Mouse (Mus musculus) kidney, embryonic 15.5 days (tissue): ENCODE measurements at regions not wholly inside any gene's neighbourhood (a gene's known extent, or its start where the extent isn't known, plus 50 kb on each side); places are given as distances from the start of the nearest gene placed in this dataset.

Source experiments
- ATAC-seq: fragments of 200-750 bp; cut with Nextera tagmentation; replicated peaks from 2 replicates; pipeline ENCODE4 v1.8.0; 2017; ENCODE audit warnings: moderate TSS enrichment; ENCODE audit not compliant: low FRiP score
- H3K27ac ChIP-seq: fragments of 300-500 bp; sonication (generic); 2 replicates; pipeline ENCODE4 v1.5.1; 2015; ENCODE audit warnings: mild to moderate bottlenecking, inconsistent platforms
- H3K27me3 ChIP-seq: fragments of 300-500 bp; sonication (generic); 2 replicates; pipeline ENCODE4 v1.6.1; 2015; ENCODE audit warnings: inconsistent platforms
- H3K36me3 ChIP-seq: fragments of 300-500 bp; sonication (generic); 2 replicates; pipeline ENCODE4 v1.6.1; 2015; ENCODE audit warnings: inconsistent platforms
- H3K4me1 ChIP-seq: fragments of 300-500 bp; sonication (generic); 2 replicates; pipeline ENCODE4 v1.6.1; 2015; ENCODE audit warnings: inconsistent platforms
- H3K4me2 ChIP-seq: fragments of 300-500 bp; sonication (generic); 2 replicates; pipeline ENCODE4 v1.6.1; 2015; ENCODE audit warnings: moderate library complexity, mild to moderate bottlenecking, inconsistent platforms
- H3K4me3 ChIP-seq: fragments of 300-500 bp; sonication (generic); replicated peaks from 2 replicates; pipeline ENCODE4 v1.5.1; 2015; ENCODE audit warnings: mild to moderate bottlenecking, inconsistent platforms
- H3K9ac ChIP-seq: fragments of 300-500 bp; sonication (generic); 2 replicates; pipeline ENCODE4 v1.6.1; 2015; ENCODE audit warnings: mild to moderate bottlenecking, inconsistent platforms
- H3K9me3 ChIP-seq: fragments of 300-500 bp; sonication (generic); replicated peaks from 2 replicates; pipeline ENCODE4 v1.6.1; 2016; ENCODE audit warnings: inconsistent platforms
- WGBS: fragments of 180-500 bp; shearing (Covaris S2); methylation state at CpG from one replicate; pipeline ENCODE4 v1.1.7; 2015; ENCODE audit warnings: mixed read lengths; 5-methylcytosine and 5-hydroxymethylcytosine counted together

DNA sequence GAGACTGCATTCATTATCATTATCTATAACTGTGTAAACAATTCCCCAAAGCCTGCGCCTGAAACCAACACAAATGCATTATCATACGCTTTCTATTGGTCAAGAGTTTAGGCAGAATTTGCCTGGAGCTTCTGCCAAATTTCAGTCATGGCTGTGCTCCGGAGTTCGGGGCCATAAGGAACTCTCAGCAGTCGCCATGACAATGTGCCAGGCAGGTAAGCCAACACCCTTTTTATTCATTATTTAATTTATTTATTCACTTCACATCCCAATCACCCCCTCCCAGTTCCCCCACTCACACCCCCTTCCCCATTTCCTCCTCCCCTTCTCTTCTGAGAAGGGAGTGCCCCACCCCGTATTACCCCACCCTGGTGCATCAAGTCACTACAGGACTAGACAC is 188.8 kb upstream of the Kif2a start:
- Histone ChIP-seq H3K36me3 (no peaks in the 10 kb centered on the region), H3K9ac (no peak overlapping the region), H3K4me2 (no peak overlapping the region), H3K27me3 (no peaks in the 10 kb centered on the region), H3K9me3 (no peaks in the 10 kb centered on the region), H3K4me3 (no peak overlapping the region), H3K27ac (no peak overlapping the region), H3K4me1 (no peaks in the 10 kb centered on the region)
- 87% methylated on average over 6 of the region's 6 CpGs for WGBS
- ATAC-seq: no peak

DNA sequence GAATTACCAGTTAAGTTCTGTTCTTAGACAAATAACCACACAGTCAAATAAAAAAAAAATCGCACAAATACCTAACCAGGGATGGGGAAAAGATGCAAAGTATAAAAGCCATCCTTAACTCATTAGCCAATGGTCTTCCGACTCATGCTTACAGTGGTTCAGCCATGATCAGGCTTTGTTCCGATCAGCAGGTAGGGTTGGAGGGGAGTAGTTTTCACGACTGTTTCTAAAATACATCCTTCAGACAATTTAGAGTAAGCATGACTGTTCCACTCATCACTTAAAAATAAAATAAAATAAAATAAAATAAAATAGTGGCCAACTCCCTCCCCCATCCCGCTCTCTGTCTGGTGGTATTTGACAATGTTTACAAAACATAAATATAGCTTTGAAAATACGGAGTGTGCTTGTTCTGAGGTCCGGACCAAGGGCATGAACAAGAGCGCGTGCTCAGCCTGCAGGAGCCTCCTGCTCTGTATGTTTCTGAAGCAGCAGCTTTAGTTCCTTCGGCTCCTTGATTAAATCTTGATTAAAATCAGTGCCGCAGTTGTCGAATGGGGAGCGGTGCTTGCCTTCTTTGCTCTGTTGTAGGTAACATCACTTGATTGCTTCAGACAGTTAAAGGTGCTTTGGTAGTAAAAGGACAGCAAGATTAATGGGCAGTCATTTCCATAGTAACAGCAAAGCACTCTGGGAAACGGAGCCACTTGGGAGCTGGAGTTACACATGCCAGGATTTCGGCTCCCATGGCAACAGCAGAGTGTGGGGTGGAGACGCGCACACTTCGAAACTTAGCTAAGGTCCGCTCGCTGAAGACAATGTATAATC is 185.6 kb upstream of the Kif2a start:
- Histone ChIP-seq H3K9ac (no peak overlapping the region), H3K4me2 (peak overlapping the region; percentile 49), H3K9me3 (no peaks in the 10 kb centered on the region), H3K27ac (no peak overlapping the region), H3K36me3 (no peaks in the 10 kb centered on the region), H3K4me3 (peak overlapping the region; percentile 18), H3K27me3 (no peaks in the 10 kb centered on the region), H3K4me1 (no peaks in the 10 kb centered on the region)
- ATAC-seq: peak; percentile 98
- 36% methylated on average over 20 of the region's 20 CpGs for WGBS

DNA sequence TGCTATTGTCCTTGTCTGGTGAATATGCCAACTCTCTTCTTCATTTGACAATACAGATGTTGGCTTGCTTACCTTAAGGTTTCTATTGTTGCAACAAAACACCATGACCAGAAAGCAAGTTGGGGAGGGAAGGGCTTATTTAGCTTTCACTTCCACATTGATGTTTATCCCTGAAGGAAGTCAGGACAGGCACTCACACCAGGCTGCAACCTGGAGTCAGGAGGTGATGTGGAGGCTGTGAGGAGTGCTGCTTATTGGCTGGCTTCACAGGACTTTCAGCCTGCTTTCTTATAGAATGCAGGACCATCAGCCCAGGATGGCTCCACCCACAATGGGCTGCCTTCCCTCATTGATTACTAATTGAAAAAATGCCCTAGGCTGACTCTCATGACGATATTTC is 177.9 kb upstream of the Kif2a start:
- H3K36me3 ChIP-seq: no peaks in the 10 kb centered on the region
- no peak overlapping the region for H3K27ac ChIP-seq
- H3K4me1 ChIP-seq: no peaks in the 10 kb centered on the region
- no peaks in the 10 kb centered on the region for H3K27me3 ChIP-seq
- ATAC-seq: no peak
- no peak overlapping the region for H3K9ac ChIP-seq
- H3K4me2 ChIP-seq: no peak overlapping the region
- no peak overlapping the region for H3K4me3 ChIP-seq
- 52% methylated on average over 1 of the region's 1 CpGs for WGBS
- H3K9me3 ChIP-seq: no peaks in the 10 kb centered on the region

DNA sequence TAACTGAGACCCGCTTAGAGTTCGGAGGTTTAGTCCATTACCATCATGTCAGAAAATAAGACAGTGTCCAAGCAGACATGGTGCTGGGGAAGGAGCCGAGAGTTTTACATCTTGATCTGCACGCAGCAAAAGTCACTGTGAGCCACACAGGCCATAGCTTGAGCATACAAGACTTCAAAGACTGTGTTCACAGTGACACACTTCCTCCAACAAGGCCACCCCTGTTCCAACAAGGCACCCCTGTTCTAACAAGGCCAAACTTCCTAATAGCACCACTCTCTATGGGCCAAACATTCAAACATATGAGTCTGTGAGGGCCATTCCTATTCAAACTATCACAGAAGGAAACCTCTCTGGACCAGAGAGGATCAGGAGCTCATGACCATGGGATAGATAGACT is 171.5 kb upstream of the Kif2a start:
- Histone ChIP-seq H3K9ac (no peak overlapping the region), H3K9me3 (no peaks in the 10 kb centered on the region), H3K36me3 (no peaks in the 10 kb centered on the region), H3K27me3 (no peaks in the 10 kb centered on the region), H3K4me1 (no peaks in the 10 kb centered on the region), H3K4me2 (no peak overlapping the region), H3K27ac (no peak overlapping the region), H3K4me3 (no peak overlapping the region)
- ATAC-seq: no peak
- 93% methylated on average over 4 of the region's 4 CpGs for WGBS

DNA sequence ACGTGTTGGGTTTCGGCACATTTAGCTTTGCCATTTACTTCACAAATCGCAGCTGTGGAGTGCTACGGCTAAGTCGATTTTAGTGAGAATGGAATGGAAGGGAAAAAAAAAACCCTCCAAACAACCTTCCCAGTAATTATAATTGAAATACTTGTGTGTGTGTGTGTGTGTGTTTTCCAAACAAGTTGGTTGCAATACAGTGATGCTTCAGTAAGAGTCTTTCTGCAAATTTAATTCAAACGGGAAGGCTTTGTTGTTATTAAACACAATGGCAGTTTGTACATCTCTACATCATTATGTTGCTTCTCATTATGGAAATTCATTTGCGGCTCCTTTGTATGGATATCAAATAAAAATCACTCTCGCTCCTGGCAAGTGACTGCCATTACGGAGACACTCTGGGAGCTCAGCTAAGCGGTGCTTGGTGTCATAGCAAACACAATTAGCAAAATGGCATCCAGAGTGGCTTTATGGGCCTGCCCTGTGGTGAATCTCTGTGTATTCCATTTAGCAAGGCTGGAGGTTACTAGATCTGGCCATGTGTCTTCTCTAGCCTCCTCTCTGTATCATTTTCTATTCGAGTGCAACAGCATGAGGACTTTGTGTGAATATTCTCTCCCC is 165.4 kb upstream of the Kif2a start:
- H3K9me3 ChIP-seq: no peaks in the 10 kb centered on the region
- ATAC-seq: no peak
- no peaks in the 10 kb centered on the region for H3K4me1 ChIP-seq
- no peak overlapping the region for H3K9ac ChIP-seq
- 86% methylated on average over 11 of the region's 11 CpGs for WGBS
- no peak overlapping the region for H3K4me2 ChIP-seq
- H3K4me3 ChIP-seq: no peak overlapping the region
- no peaks in the 10 kb centered on the region for H3K36me3 ChIP-seq
- no peak overlapping the region for H3K27ac ChIP-seq
- 0 out of 2 replicates have a peak, but pooled peaks cover 4% of the 10 kb centered on the region for H3K27me3 ChIP-seq

DNA sequence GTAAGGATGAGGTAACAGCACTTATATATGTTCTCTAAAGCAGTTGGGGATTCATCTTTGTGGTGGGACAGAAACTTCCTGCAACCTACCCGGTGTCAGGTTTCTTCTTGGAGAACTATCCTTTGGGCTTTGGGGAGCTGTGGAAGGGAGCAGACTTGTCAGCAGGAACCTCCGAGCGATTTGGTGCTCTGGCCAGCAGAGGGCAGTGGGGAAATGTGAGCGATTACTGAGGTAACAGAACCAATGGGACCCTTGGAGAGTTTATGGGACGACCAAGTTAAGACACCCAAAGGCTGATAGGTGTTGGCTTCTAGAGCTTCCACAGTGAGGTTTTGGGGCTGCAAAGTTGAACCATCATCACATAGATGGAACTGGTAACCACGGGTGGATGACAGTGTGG is 160.6 kb upstream of the Kif2a start:
- no peak overlapping the region for H3K9ac ChIP-seq
- no peaks in the 10 kb centered on the region for H3K36me3 ChIP-seq
- H3K4me2 ChIP-seq: no peak overlapping the region
- no peaks in the 10 kb centered on the region for H3K9me3 ChIP-seq
- no peak overlapping the region for H3K4me3 ChIP-seq
- WGBS: 20% methylated on average over 6 of the region's 6 CpGs
- 0 out of 2 replicates have a peak, but pooled peaks cover 2% of the 10 kb centered on the region for H3K27me3 ChIP-seq
- ATAC-seq: peak; percentile 43; the same call in 1 of the 2 replicates
- no peak overlapping the region for H3K27ac ChIP-seq
- no peaks in the 10 kb centered on the region for H3K4me1 ChIP-seq

DNA sequence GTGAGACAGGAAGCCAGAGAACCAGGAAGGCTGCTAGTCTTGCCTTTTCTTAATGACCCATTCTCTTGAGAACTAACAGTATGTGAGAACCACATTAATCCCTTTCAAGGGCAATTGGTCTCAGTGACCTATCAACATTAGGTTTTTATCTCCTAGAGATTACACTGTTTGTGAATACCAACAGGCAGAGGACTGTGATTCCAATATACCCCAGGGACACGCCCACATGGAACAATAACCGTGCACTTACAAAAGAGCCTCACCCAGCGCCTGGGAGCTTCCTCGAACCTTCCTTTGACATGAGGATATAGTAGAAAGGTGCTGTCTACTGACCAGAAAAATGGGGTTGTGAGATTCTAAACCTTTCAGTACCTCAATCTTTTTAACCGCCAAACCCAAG is 157.6 kb upstream of the Kif2a start:
- Histone ChIP-seq H3K27ac (no peak overlapping the region), H3K27me3 (no peaks in the 10 kb centered on the region), H3K4me1 (no peaks in the 10 kb centered on the region), H3K9ac (no peak overlapping the region), H3K36me3 (no peaks in the 10 kb centered on the region), H3K4me2 (no peak overlapping the region), H3K9me3 (no peaks in the 10 kb centered on the region), H3K4me3 (no peak overlapping the region)
- 83% methylated on average over 5 of the region's 5 CpGs for WGBS
- ATAC-seq: no peak

DNA sequence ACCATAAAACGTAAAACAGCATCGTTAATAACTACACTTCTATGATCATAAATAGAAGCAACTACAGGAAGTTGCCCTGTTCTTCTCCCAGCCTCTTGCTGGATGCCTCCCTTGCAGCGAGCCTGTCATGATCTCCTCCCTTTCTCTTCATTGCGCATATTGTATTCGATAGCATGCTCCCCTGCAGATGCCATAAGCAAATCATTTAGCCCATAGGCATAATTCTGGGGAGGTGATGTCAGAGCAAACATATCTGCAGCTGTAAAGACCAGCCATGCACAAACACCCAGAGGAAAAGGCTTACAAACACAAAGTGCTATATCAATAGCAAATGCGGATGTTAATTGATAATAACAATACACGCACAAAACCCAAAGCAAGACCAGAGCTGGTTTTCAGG is 155.7 kb upstream of the Kif2a start:
- Histone ChIP-seq H3K27me3 (no peaks in the 10 kb centered on the region), H3K9me3 (no peaks in the 10 kb centered on the region), H3K36me3 (no peaks in the 10 kb centered on the region), H3K4me1 (no peaks in the 10 kb centered on the region), H3K9ac (no peak overlapping the region), H3K27ac (no peak overlapping the region), H3K4me2 (no peak overlapping the region), H3K4me3 (no peak overlapping the region)
- no peak for ATAC-seq
- 72% methylated on average over 7 of the region's 7 CpGs for WGBS

DNA sequence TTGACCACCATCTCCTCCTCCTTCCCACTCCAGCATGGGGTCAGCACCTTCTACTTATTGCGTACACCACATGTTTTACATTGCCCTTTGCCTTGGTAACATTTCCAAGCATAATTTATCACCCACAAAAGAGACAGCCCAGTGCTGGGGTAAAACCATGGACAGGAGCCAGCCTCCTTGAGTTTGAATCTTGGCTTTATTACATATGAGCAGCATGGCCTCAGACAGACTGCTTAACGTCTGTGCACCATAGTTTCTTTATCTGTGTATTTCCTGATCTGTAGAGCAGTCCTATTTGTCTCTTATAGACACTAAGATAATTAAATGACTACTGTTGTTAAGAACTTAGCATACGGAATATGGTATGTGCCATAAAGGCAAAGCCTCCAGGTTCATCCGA is 154.0 kb upstream of the Kif2a start:
- no peak overlapping the region for H3K9ac ChIP-seq
- no peak overlapping the region for H3K4me2 ChIP-seq
- no peak overlapping the region for H3K27ac ChIP-seq
- 64% methylated on average over 4 of the region's 4 CpGs for WGBS
- ATAC-seq: no peak
- no peak overlapping the region for H3K4me3 ChIP-seq
- no peaks in the 10 kb centered on the region for H3K9me3 ChIP-seq
- no peaks in the 10 kb centered on the region for H3K36me3 ChIP-seq
- H3K4me1 ChIP-seq: no peaks in the 10 kb centered on the region
- H3K27me3 ChIP-seq: no peaks in the 10 kb centered on the region

DNA sequence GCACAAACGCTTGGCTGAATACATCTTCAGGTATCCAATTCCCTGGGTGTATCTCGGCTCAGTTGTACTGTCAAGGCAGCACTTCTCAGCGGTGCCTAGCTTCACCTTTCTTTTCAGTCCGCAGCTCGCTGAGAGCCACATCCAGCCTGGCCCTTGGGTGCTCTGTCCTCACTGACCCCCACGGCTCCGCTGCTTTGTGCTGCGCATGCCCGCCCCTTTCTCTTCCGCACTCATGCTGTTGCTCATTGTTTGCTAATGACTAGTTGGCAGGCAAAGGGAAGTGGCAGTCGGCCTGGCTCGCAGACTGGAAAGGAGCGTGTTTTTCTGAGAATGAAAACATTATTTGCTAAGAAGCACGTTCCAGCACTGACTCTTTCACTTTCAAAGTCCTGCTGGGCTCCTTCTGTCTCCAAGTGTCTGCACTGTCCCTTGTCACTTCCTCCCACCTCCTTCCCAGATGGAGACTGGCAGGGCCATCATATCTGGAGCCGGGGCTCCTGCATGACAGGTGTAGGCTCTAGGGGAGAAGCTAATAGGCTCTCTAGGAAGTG is 146.7 kb upstream of the Kif2a start:
- no peaks in the 10 kb centered on the region for H3K9me3 ChIP-seq
- whole genome bisulfite sequencing: 7% methylated on average over 15 of the region's 15 CpGs
- H3K9ac ChIP-seq: 0 out of 2 replicates have a peak overlapping the region, but pooled peaks have one; percentile 27
- peak overlapping the region; percentile 72 for H3K4me2 ChIP-seq
- peaks cover 7% of the 10 kb centered on the region; the same call in 1 of the 2 replicates for H3K4me1 ChIP-seq
- no peaks in the 10 kb centered on the region for H3K36me3 ChIP-seq
- peak overlapping the region; percentile 39 for H3K4me3 ChIP-seq
- no peak overlapping the region for H3K27ac ChIP-seq
- no peaks in the 10 kb centered on the region for H3K27me3 ChIP-seq
- peak; percentile 66 for ATAC-seq

DNA sequence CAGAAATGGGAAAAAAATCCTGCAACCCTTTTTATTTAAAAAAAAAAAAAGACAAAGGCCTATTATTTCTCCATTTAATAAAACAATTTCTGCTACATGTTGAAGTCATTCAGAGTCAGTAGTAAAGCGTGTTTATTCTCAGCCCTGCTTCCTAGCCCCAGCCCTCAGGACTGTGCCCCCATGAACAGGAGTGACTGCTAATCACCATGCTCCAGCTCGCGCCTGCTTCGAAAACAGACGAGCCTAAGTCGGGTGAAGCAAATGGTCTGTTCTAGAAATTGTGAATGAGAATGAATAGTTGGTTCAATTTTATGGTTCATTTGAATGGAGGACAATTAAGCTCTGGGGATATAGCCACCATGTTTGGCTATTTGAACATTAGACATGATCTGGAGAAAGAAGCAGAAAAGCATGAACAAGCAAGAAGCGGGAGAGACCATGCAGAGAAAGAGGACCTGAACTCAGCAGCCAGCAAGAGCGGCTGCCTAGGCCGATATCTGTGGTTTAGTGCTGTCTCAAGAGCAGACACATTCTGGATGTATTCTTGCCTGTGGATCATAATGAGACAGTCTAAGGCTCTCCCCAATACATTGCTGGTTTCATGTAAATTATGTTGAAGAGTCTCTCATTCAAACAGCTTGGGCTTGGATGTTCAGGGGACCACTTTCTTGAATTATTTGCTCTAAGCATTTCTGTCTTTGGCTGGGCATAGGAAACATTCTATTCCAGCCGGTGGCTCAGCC is 146.1 kb upstream of the Kif2a start:
- 59% methylated on average over 10 of the region's 10 CpGs for WGBS
- Histone ChIP-seq H3K27me3 (no peaks in the 10 kb centered on the region), H3K4me2 (peak overlapping the region; percentile 72), H3K27ac (no peak overlapping the region), H3K9ac (0 out of 2 replicates have a peak overlapping the region, but pooled peaks have one; percentile 27), H3K36me3 (no peaks in the 10 kb centered on the region), H3K4me1 (peaks cover 7% of the 10 kb centered on the region; the same call in 1 of the 2 replicates), H3K4me3 (peak overlapping the region; percentile 39), H3K9me3 (no peaks in the 10 kb centered on the region)
- ATAC-seq: peak; percentile 18; the same call in 1 of the 2 replicates

DNA sequence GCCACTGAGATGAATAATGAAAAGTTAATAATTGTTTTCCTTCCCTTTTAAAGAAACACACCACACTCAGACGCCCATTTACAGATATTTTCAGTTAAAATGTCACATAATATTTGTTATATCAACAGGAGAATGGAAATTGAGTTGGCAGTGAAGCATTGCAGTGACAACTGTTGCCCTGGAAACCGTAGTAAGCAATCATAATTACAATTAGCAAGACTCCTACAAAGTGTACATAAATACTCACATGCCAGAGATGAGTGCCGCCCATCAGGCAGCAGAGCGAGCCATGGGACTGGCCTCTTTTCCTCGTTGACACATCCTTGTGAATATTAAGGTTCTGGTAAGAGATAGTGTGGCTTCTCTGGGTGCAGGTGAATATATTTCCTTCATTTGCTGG is 129.6 kb upstream of the Kif2a start:
- no peaks in the 10 kb centered on the region for H3K9me3 ChIP-seq
- H3K27me3 ChIP-seq: no peaks in the 10 kb centered on the region
- H3K36me3 ChIP-seq: no peaks in the 10 kb centered on the region
- no peak overlapping the region for H3K27ac ChIP-seq
- ATAC-seq: no peak
- no peaks in the 10 kb centered on the region for H3K4me1 ChIP-seq
- no peak overlapping the region for H3K9ac ChIP-seq
- no peak overlapping the region for H3K4me2 ChIP-seq
- H3K4me3 ChIP-seq: no peak overlapping the region
- 77% methylated on average over 5 of the region's 5 CpGs for WGBS
